Mouse (Mus musculus) stomach, embryonic 14.5 days (tissue): ENCODE results near the gene Nup107. TPM values are rescaled to one million over a fixed set of nuclear protein-coding genes. Genes with fewer than 3 reads are reported as not detected.
"Not testable (repeated sequence)": the region's sequence is repeated elsewhere in the genome, so short reads cannot be mapped to it uniquely, and the experiment has no call there.

Source experiments
- ATAC-seq: fragments of 200-750 bp; cut with Nextera tagmentation; 2 replicates; pipeline ENCODE4 v1.8.0; 2017; ENCODE audit warnings: low read depth, moderate TSS enrichment; ENCODE audit not compliant: insufficient number of reproducible peaks, insufficient read depth, low FRiP score
- H3K27ac ChIP-seq: fragments of 300-500 bp; sonication (generic); 2 replicates; pipeline ENCODE4 v1.5.1; 2014; ENCODE audit warnings: mild to moderate bottlenecking, low read length, moderate library complexity, mixed read lengths
- H3K27me3 ChIP-seq: fragments of 300-500 bp; sonication (generic); 2 replicates; pipeline ENCODE4 v1.6.1; 2014; ENCODE audit warnings: low read length, control low read depth, mixed read lengths; ENCODE audit not compliant: control insufficient read depth, insufficient read depth
- H3K36me3 ChIP-seq: fragments of 300-500 bp; sonication (generic); 2 replicates; pipeline ENCODE4 v1.6.1; 2014; ENCODE audit warnings: mild to moderate bottlenecking, control low read depth, low read length, moderate library complexity, mixed read lengths; ENCODE audit not compliant: control insufficient read depth, insufficient read depth
- H3K4me1 ChIP-seq: fragments of 300-500 bp; sonication (generic); 2 replicates; pipeline ENCODE4 v1.6.1; 2014; ENCODE audit warnings: low read length, control low read depth, mixed read lengths; ENCODE audit not compliant: control insufficient read depth, insufficient read depth
- H3K4me2 ChIP-seq: fragments of 300-500 bp; sonication (generic); replicated peaks from 2 replicates; pipeline ENCODE4 v1.6.1; 2014; ENCODE audit warnings: low read depth, low read length, control low read depth
- H3K4me3 ChIP-seq: fragments of 300-500 bp; sonication (generic); 2 replicates; pipeline ENCODE4 v1.5.1; 2014; ENCODE audit warnings: low read depth, low read length, control low read depth
- H3K9ac ChIP-seq: fragments of 300-500 bp; sonication (generic); replicated peaks from 2 replicates; pipeline ENCODE4 v1.6.1; 2014; ENCODE audit warnings: low read depth, mild to moderate bottlenecking, control low read depth, low read length, moderate library complexity, mixed read lengths
- H3K9me3 ChIP-seq: fragments of 300-500 bp; sonication (generic); 2 replicates; pipeline ENCODE4 v1.6.1; 2016; ENCODE audit warnings: low read depth, low read length, control low read depth; ENCODE audit not compliant: control insufficient read depth
- WGBS: fragments of 180-500 bp; shearing (Covaris S2); extraction: QIAGEN DNeasy Blood & Tissue Kit; methylation state at CpG from one replicate; pipeline ENCODE4 v1.1.7; 2014; 5-methylcytosine and 5-hydroxymethylcytosine counted together
- polyA plus RNA-seq: library from polyadenylated mRNA; unstranded; fragments of >200 nt; fragmentation: Nextera tagmentation; extraction: Ambion mirVana; gene quantifications from 2 replicates; pipeline ENCODE4 v1.2.1, GENCODE M21; 2014

The Nup107 gene
- polyA plus RNA-seq, 1 experiment from 2014 or later, result 61.7 TPM

- Histone ChIP-seq H3K36me3 (peaks cover 84% of the 10 kb centered on the region), H3K9ac (no peak overlapping the region), H3K27me3 (no peaks in the 10 kb centered on the region), H3K4me2 (no peak overlapping the region), H3K4me3 (no peak overlapping the region), H3K4me1 (no peaks in the 10 kb centered on the region), H3K9me3 (no peaks in the 10 kb centered on the region), H3K27ac (no peak overlapping the region)
- WGBS, result 94% methylated on average over 10 of the region's 10 CpGs
- no peak for ATAC-seq
These were observed 32.5 kb downstream of the Nup107 start for GRCm38 (mm10) chr10:117759844-117760630.

GRCm38 (mm10) chr10:117758749-117759727, 33.5 kb downstream of the Nup107 start:
- H3K27me3 ChIP-seq, result no peaks in the 10 kb centered on the region
- 89% methylated on average over 18 of the region's 18 CpGs for WGBS
- no peak overlapping the region for H3K27ac ChIP-seq
- no peak overlapping the region for H3K9ac ChIP-seq
- H3K36me3 ChIP-seq, result peaks cover 83% of the 10 kb centered on the region
- no peaks in the 10 kb centered on the region for H3K9me3 ChIP-seq
- H3K4me2 ChIP-seq, result no peak overlapping the region
- ATAC-seq, result no peak
- H3K4me3 ChIP-seq, result no peak overlapping the region
- H3K4me1 ChIP-seq, result no peaks in the 10 kb centered on the region

GRCm38 (mm10) chr10:117758344-117758743, 34.2 kb downstream of the Nup107 start:
- H3K27ac ChIP-seq, H3K9ac ChIP-seq, ATAC-seq, H3K4me1 ChIP-seq, H3K27me3 ChIP-seq, H3K4me3 ChIP-seq, H3K9me3 ChIP-seq, H3K4me2 ChIP-seq: not testable (repeated sequence)
- peaks cover 78% of the 10 kb centered on the region for H3K36me3 ChIP-seq
- 97% methylated on average over 3 of the region's 3 CpGs for WGBS

GRCm38 (mm10) chr10:117757796-117758342, 34.6 kb downstream of the Nup107 start:
- Histone ChIP-seq H3K4me1 (no peaks in the 10 kb centered on the region), H3K9ac (no peak overlapping the region), H3K27me3 (no peaks in the 10 kb centered on the region), H3K4me3 (no peak overlapping the region), H3K27ac (no peak overlapping the region), H3K36me3 (peaks cover 74% of the 10 kb centered on the region), H3K9me3 (no peaks in the 10 kb centered on the region), H3K4me2 (no peak overlapping the region)
- ATAC-seq, result no peak
- 95% methylated on average over 7 of the region's 7 CpGs for WGBS

GRCm38 (mm10) chr10:117757259-117757658, 35.2 kb downstream of the Nup107 start:
- WGBS, result 89% methylated on average over 1 of the region's 1 CpGs

GRCm38 (mm10) chr10:117756784-117757183, 35.7 kb downstream of the Nup107 start:
- Histone ChIP-seq H3K4me2 (no peak overlapping the region), H3K9ac (no peak overlapping the region), H3K4me3 (no peak overlapping the region), H3K9me3 (no peaks in the 10 kb centered on the region), H3K4me1 (no peaks in the 10 kb centered on the region), H3K27ac (no peak overlapping the region), H3K36me3 (peaks cover 73% of the 10 kb centered on the region), H3K27me3 (no peaks in the 10 kb centered on the region)
- no peak for ATAC-seq
- 92% methylated on average over 5 of the region's 5 CpGs for WGBS

More at GRCm38 (mm10) chr10:117757259-117757658, 35.2 kb downstream of the Nup107 start:
- H3K4me3 ChIP-seq, result no peak overlapping the region
- H3K9me3 ChIP-seq, result no peaks in the 10 kb centered on the region
- no peaks in the 10 kb centered on the region for H3K4me1 ChIP-seq
- H3K36me3 ChIP-seq, result peaks cover 73% of the 10 kb centered on the region
- no peaks in the 10 kb centered on the region for H3K27me3 ChIP-seq
- H3K4me2 ChIP-seq, result no peak overlapping the region
- no peak overlapping the region for H3K27ac ChIP-seq
- H3K9ac ChIP-seq, result no peak overlapping the region
- ATAC-seq, result no peak

GRCm38 (mm10) chr10:117755799-117756467, 36.6 kb downstream of the Nup107 start:
- Histone ChIP-seq H3K4me1 (no peaks in the 10 kb centered on the region), H3K36me3 (peaks cover 73% of the 10 kb centered on the region), H3K9ac (no peak overlapping the region), H3K9me3 (no peaks in the 10 kb centered on the region), H3K27me3 (no peaks in the 10 kb centered on the region), H3K27ac (no peak overlapping the region), H3K4me2 (no peak overlapping the region), H3K4me3 (no peak overlapping the region)
- ATAC-seq, result no peak
- 92% methylated on average over 11 of the region's 11 CpGs for WGBS
